Mouse (Mus musculus): Measurements from ENCODE around the gene Smpd2. TPM values are rescaled to one million over a fixed set of nuclear protein-coding genes. Genes with fewer than 3 reads are reported as not detected.
A peak's percentile ranks its signal among the peaks of the same experiment; 100 is the strongest.

Smpd2 gene
- 35.5 and 36.1 TPM in 2 replicates for polyA plus RNA-seq (2014; fragmentation: Nextera tagmentation; extraction: Ambion mirVana)

DNA sequence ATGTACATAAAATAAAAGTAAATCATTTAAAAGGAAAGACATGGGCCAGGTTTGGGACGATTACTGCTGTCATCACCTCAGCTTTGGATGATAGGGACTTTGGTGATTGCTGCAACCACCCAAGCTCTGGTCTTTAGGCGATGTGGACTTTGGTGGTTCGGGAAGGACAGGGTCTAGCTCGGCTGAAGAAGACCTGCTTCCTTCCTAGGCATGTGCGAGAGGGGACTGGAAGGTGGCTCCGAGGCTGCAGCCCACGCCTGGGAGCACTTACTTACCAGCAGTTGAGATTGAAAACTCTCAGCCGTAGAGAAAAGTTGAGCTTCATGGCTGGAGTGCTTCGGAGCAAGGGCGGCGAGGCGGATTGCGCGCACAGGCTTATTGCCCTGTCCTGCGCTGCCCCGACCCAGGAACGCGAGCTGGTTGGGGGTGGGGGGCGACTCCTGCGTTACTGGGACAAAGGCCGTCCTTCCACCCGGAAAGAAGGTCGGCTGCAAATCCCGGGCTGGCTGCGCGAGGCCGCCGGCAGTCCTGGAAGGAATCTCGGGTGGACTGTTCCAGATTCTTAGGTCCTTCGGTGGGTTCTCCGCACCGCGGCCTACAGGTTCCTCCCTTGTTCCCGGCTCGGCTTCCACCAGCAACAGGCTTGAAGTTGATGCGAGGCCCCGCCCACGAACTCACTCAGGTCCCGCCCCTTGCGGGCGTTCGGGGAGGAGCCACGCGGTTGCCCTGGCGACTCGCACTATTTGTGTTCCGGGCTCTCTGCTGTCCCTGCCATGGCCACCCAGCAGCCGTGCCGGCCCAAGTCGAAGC is at the start of gene Smpd2, which contains the start of gene Ppil6:
TSS of gene Smpd2 (minus strand) at position 662 of the 810 bp plus-strand sequence.
TSS of gene Ppil6 (plus strand) at position 732 of the 810 bp plus-strand sequence.
- WGBS = 2% methylated on average over 46 of the region's 50 CpGs
- Histone ChIP-seq H3K4me1 (ENCODE audit: control insufficient read depth, insufficient read depth, low read length) (peaks cover 17% of the 10 kb centered on the region), H3K4me3 (replicated peaks; ENCODE audit: low read depth, low read length) (peak within 1 kb of the TSS; percentile 52), H3K9me3 (ENCODE audit: control insufficient read depth, low read length) (no peaks in the 10 kb centered on the region), H3K36me3 (ENCODE audit: control insufficient read depth, insufficient read depth, low read length) (peaks cover 22% of the 10 kb centered on the region), H3K9ac (replicated peaks; ENCODE audit: low read length) (peak within 1 kb of the TSS; percentile 69), H3K27ac (replicated peaks; ENCODE audit: low read depth, low read length) (0 out of 2 replicates have a peak within 1 kb of the TSS, but pooled peaks have one; percentile 13), H3K4me2 (ENCODE audit: low read length) (peak within 1 kb of the TSS; percentile 93), H3K27me3 (ENCODE audit: control insufficient read depth, insufficient read depth, low read length) (no peaks in the 10 kb centered on the region)
- ATAC-seq (ENCODE audit: low FRiP score, low TSS enrichment) = peak; percentile 92
- peak; percentile 95 for DNase-seq

DNA sequence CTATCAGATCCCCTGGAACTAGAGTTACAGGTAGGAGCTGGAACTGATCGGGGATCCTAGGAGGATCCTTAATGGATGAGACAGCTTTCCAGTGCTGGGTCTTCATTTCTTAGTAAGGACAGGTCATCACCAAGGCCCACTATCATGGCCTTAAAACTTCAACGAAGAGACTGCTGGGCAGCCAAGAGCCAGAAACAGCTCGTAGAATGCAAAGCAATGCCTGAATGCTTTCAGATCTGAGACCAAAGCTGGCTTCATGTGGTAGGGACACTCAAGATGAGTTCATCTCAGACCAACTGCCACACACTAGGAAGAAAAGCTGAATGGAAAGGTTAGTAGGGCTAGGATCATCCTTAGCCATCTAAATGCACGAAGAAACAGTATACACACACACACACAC is 48.8 kb upstream of the Smpd2 start:
- Histone ChIP-seq H3K9me3 (ENCODE audit: control insufficient read depth, low read length) (0 out of 2 replicates have a peak, but pooled peaks cover 2% of the 10 kb centered on the region), H3K27ac (replicated peaks; ENCODE audit: low read depth, low read length) (no peak overlapping the region), H3K4me2 (ENCODE audit: low read length) (no peak overlapping the region), H3K4me3 (replicated peaks; ENCODE audit: low read depth, low read length) (no peak overlapping the region), H3K36me3 (ENCODE audit: control insufficient read depth, insufficient read depth, low read length) (peaks cover 17% of the 10 kb centered on the region), H3K9ac (replicated peaks; ENCODE audit: low read length) (no peak overlapping the region), H3K27me3 (ENCODE audit: control insufficient read depth, insufficient read depth, low read length) (0 out of 2 replicates have a peak, but pooled peaks cover 4% of the 10 kb centered on the region), H3K4me1 (ENCODE audit: control insufficient read depth, insufficient read depth, low read length) (peaks cover under 1% of the 10 kb centered on the region; the same call in 1 of the 2 replicates)
- ATAC-seq (ENCODE audit: low FRiP score, low TSS enrichment) (no peak), DNase-seq (no peak)
- 97% methylated on average over 4 of the region's 4 CpGs for WGBS

DNA sequence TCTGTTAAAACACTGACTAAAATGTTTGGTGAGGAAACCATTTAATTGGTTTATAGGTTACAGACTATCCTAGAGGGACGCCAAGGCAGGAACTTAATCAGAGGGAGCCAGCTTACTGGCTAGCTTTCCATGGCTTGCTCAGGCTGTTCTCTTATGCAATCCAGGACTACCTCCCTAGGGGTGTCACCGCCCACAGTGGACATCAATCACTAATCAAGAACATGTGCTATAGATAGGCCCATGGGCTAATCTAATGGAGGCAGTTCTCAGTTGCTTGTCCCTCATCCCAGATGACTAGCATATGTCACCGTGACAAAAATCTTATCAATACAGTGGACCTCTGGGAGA is 47.8 kb upstream of the Smpd2 start:
- no peak overlapping the region for H3K4me3 ChIP-seq (replicated peaks; ENCODE audit: low read depth, low read length)
- no peak overlapping the region for H3K4me2 ChIP-seq (ENCODE audit: low read length)
- DNase-seq = no peak
- 0 out of 2 replicates have a peak, but pooled peaks cover 4% of the 10 kb centered on the region for H3K27me3 ChIP-seq (ENCODE audit: control insufficient read depth, insufficient read depth, low read length)
- no peak overlapping the region for H3K27ac ChIP-seq (replicated peaks; ENCODE audit: low read depth, low read length)
- 86% methylated on average over 3 of the region's 3 CpGs for WGBS
- 0 out of 2 replicates have a peak, but pooled peaks cover 2% of the 10 kb centered on the region for H3K9me3 ChIP-seq (ENCODE audit: control insufficient read depth, low read length)
- H3K9ac ChIP-seq (replicated peaks; ENCODE audit: low read length) = no peak overlapping the region
- no peaks in the 10 kb centered on the region for H3K4me1 ChIP-seq (ENCODE audit: control insufficient read depth, insufficient read depth, low read length)
- no peak for ATAC-seq (ENCODE audit: low FRiP score, low TSS enrichment)
- H3K36me3 ChIP-seq (ENCODE audit: control insufficient read depth, insufficient read depth, low read length) = peaks cover 17% of the 10 kb centered on the region

DNA sequence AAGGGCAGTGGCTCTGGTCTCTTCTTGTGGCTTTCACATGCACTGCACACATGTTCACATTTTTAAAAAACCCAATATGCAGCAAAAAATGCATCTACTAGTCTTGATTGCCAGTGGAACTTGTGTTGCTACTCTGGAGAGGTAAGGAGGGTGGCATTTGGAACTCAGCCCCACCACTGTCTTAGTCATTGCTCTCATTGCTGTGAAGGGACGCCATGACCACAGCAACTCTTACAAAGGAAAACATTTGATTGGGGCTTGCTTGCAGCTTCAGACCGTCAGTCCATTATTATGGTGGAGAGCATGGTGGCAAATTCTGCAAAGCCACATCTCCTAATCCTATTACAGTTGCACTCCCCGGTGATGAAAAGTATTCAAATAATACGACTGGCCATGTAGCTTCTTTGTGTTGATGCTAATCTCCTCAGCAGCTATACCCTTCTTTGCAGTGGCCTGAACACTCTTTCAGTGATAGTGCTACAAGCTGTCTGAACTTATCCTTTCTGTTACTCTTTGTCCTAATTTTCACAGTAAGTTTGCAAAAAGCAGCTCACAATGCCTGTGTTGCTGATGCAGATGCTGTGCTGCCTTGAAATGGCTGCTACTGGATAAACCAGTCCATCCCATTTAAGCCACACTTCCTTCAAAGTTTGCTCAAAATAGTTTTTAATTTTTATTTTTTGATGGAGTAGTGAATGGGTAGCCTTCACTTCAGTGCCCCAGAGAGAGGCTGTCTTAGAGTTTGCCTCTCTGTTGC is 47.2 kb upstream of the Smpd2 start:
- Histone ChIP-seq H3K9me3 (ENCODE audit: control insufficient read depth, low read length) (0 out of 2 replicates have a peak, but pooled peaks cover 2% of the 10 kb centered on the region), H3K27me3 (ENCODE audit: control insufficient read depth, insufficient read depth, low read length) (no peaks in the 10 kb centered on the region), H3K36me3 (ENCODE audit: control insufficient read depth, insufficient read depth, low read length) (peaks cover 22% of the 10 kb centered on the region), H3K4me1 (ENCODE audit: control insufficient read depth, insufficient read depth, low read length) (no peaks in the 10 kb centered on the region), H3K4me3 (replicated peaks; ENCODE audit: low read depth, low read length) (no peak overlapping the region), H3K9ac (replicated peaks; ENCODE audit: low read length) (no peak overlapping the region), H3K4me2 (ENCODE audit: low read length) (no peak overlapping the region), H3K27ac (replicated peaks; ENCODE audit: low read depth, low read length) (no peak overlapping the region)
- no peak for ATAC-seq (ENCODE audit: low FRiP score, low TSS enrichment)
- WGBS = 19% methylated on average over 4 of the region's 4 CpGs
- DNase-seq = peak; percentile 30

DNA sequence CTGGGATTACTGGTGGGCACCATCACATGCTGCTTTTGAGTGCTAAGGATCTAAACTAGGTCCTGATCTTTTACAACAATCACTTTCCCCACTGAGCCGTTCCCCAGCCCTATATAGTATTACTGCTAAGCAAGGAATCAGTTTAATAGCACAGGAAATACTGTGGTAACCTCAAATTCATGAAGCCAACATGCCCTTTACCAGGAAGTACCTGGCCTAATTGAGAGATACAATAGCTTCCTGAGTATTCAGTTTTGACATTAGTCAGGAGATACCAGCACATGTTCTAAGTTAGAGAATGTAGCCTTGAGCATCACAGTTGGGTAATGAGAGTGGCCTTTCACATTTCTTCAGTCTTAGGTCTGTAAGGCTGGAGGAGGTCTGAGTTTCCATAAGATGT is 46.5 kb upstream of the Smpd2 start:
- DNase-seq (no peak), ATAC-seq (ENCODE audit: low FRiP score, low TSS enrichment) (no peak)
- no peak overlapping the region for H3K9ac ChIP-seq (replicated peaks; ENCODE audit: low read length)
- no peaks in the 10 kb centered on the region for H3K4me1 ChIP-seq (ENCODE audit: control insufficient read depth, insufficient read depth, low read length)
- H3K4me2 ChIP-seq (ENCODE audit: low read length) = no peak overlapping the region
- H3K9me3 ChIP-seq (ENCODE audit: control insufficient read depth, low read length) = 0 out of 2 replicates have a peak, but pooled peaks cover 2% of the 10 kb centered on the region
- H3K27ac ChIP-seq (replicated peaks; ENCODE audit: low read depth, low read length) = no peak overlapping the region
- no peaks in the 10 kb centered on the region for H3K27me3 ChIP-seq (ENCODE audit: control insufficient read depth, insufficient read depth, low read length)
- H3K36me3 ChIP-seq (ENCODE audit: control insufficient read depth, insufficient read depth, low read length) = peaks cover 24% of the 10 kb centered on the region
- 95% methylated on average over 1 of the region's 1 CpGs for WGBS
- no peak overlapping the region for H3K4me3 ChIP-seq (replicated peaks; ENCODE audit: low read depth, low read length)

DNA sequence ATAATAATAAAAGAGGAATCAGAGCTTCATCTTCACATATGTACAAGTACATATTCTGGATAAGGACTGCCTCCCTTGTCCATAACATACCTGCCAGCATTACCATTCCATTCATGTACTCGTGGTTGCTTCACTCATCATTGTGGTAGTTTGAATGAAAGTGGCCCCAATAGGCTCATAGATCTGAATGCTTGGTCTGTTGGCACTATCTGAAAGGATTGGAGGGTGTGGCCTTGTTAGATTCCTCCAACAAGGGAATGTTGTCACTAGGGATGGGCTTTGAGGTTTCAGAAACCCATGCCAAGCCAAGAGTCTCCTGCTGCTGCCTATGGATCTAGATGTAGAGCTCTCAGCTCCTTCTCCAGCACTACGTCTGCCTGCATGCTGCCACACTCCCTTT is 45.8 kb upstream of the Smpd2 start:
- 96% methylated on average over 2 of the region's 2 CpGs for WGBS
- no peak overlapping the region for H3K4me2 ChIP-seq (ENCODE audit: low read length)
- no peak overlapping the region for H3K27ac ChIP-seq (replicated peaks; ENCODE audit: low read depth, low read length)
- H3K9me3 ChIP-seq (ENCODE audit: control insufficient read depth, low read length) = 0 out of 2 replicates have a peak, but pooled peaks cover 2% of the 10 kb centered on the region
- H3K4me3 ChIP-seq (replicated peaks; ENCODE audit: low read depth, low read length) = no peak overlapping the region
- no peak for DNase-seq
- peaks cover 30% of the 10 kb centered on the region for H3K36me3 ChIP-seq (ENCODE audit: control insufficient read depth, insufficient read depth, low read length)
- no peaks in the 10 kb centered on the region for H3K4me1 ChIP-seq (ENCODE audit: control insufficient read depth, insufficient read depth, low read length)
- H3K9ac ChIP-seq (replicated peaks; ENCODE audit: low read length) = no peak overlapping the region
- no peak for ATAC-seq (ENCODE audit: low FRiP score, low TSS enrichment)
- H3K27me3 ChIP-seq (ENCODE audit: control insufficient read depth, insufficient read depth, low read length) = no peaks in the 10 kb centered on the region

DNA sequence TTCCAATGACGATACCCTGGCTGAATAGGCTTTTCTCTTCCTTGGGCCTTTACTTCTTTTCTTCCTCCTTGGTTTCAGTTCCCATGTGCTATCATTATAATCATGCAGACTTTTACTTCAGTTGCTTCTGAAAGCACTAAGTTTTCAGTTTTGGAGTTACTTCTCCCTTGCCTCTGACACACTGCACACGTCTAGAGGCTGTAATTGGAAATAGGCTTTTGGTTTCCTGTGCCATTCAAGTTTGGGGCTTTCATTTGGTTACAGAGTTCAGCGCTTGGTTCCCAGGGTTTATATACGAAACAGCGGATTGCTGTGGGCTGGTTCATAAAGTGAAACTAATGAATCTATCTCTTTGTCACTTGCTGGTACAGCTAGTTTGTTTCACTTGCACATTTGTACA is 39.8 kb upstream of the Smpd2 start:
- H3K36me3 ChIP-seq (ENCODE audit: control insufficient read depth, insufficient read depth, low read length) = peaks cover 48% of the 10 kb centered on the region
- no peak overlapping the region for H3K4me3 ChIP-seq (replicated peaks; ENCODE audit: low read depth, low read length)
- H3K27me3 ChIP-seq (ENCODE audit: control insufficient read depth, insufficient read depth, low read length) = no peaks in the 10 kb centered on the region
- WGBS = 92% methylated on average over 5 of the region's 5 CpGs
- H3K9ac ChIP-seq (replicated peaks; ENCODE audit: low read length) = no peak overlapping the region
- no peak overlapping the region for H3K27ac ChIP-seq (replicated peaks; ENCODE audit: low read depth, low read length)
- H3K9me3 ChIP-seq (ENCODE audit: control insufficient read depth, low read length) = 0 out of 2 replicates have a peak, but pooled peaks cover 2% of the 10 kb centered on the region
- ATAC-seq (ENCODE audit: low FRiP score, low TSS enrichment) (no peak), DNase-seq (no peak)
- no peaks in the 10 kb centered on the region for H3K4me1 ChIP-seq (ENCODE audit: control insufficient read depth, insufficient read depth, low read length)
- H3K4me2 ChIP-seq (ENCODE audit: low read length) = no peak overlapping the region

DNA sequence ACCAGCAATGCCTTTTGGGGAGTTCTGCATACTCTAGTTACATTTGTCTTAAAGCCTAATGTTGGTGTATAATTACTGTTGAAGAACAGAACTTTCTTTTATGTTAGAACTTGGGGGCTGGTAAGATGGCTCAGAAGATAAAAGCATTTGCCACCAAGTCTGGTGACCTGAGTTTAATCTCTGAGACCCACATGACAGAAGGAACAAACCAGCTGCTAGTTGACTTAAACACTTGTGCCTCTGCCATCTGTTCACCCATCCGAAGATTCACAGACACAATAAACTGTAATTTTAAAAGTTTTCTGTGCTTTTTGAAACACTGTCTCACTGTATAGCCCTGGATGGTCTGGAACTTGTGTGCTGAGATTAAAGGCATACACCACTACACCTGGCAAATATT is 35.5 kb upstream of the Smpd2 start:
- Histone ChIP-seq H3K4me3 (replicated peaks; ENCODE audit: low read depth, low read length) (no peak overlapping the region), H3K9ac (replicated peaks; ENCODE audit: low read length) (no peak overlapping the region), H3K4me2 (ENCODE audit: low read length) (no peak overlapping the region), H3K4me1 (ENCODE audit: control insufficient read depth, insufficient read depth, low read length) (peaks cover 25% of the 10 kb centered on the region), H3K36me3 (ENCODE audit: control insufficient read depth, insufficient read depth, low read length) (peaks cover 31% of the 10 kb centered on the region), H3K27ac (replicated peaks; ENCODE audit: low read depth, low read length) (no peak overlapping the region), H3K9me3 (ENCODE audit: control insufficient read depth, low read length) (no peaks in the 10 kb centered on the region), H3K27me3 (ENCODE audit: control insufficient read depth, insufficient read depth, low read length) (no peaks in the 10 kb centered on the region)
- 76% methylated on average over 1 of the region's 1 CpGs for WGBS
- DNase-seq (no peak), ATAC-seq (ENCODE audit: low FRiP score, low TSS enrichment) (no peak)
